Mouse (Mus musculus): ENCODE measurements around the gene Lonrf3. TPM values are rescaled to one million over a fixed set of nuclear protein-coding genes. Genes with fewer than 3 reads are reported as not detected.

Lonrf3 gene
- 0.89 and 1.4 TPM in 2 replicates for polyA plus RNA-seq (2021; fragmentation: Nextera tagmentation)
- long read RNA-seq, experiment 1, result 0 reads
- long read RNA-seq, experiment 2, transcript Lonrf3-201 (11 exons, 2,911 nt), result major isoform, 5 of 10 reads
- long read RNA-seq, experiment 2, partial matches to known transcripts, result 1 of 10 reads
- long read RNA-seq, experiment 2, other reads (novel, unspliced or antisense), result 4 of 10 reads

DNA sequence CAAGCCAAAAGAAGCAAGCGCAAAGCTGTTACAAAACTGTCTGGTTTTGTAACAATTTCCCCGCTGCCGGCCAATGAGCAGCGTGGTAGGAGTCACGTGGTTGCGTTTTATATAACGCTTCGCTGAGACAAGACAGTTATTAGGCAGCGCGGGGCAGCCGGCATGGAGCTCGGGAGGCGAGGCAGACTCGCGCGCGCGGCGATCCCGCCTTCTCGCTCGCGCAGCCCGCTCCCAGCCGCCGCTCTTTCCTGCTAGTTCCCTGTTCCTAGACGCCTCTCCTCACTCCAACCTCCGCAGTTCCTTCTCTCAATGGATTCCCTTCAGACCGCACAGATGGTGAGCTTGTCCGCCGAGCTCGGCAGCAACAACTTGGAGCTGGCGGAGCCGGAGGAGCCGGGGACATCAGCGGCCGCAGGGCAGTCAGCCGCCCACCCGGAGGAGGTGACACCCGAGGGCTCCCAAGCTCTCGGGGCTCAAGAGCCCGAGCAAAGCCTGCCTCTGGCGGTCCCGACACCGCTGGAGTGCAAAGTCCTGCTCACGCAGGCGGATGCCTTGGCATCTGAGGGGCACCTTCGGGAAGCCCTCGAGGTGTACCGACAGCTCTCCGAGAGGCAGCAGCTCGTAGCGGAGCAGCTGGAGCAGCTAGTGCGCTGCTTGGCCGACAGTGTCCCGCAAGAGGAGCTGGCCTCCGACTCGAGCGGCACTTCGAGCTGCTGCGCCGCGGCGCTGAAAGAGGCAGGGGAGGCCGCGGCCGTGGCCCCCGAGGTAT is at the start of gene Lonrf3:
TSS of gene Lonrf3 (plus strand) at position 83 of the 769 bp plus-strand sequence.

DNA sequence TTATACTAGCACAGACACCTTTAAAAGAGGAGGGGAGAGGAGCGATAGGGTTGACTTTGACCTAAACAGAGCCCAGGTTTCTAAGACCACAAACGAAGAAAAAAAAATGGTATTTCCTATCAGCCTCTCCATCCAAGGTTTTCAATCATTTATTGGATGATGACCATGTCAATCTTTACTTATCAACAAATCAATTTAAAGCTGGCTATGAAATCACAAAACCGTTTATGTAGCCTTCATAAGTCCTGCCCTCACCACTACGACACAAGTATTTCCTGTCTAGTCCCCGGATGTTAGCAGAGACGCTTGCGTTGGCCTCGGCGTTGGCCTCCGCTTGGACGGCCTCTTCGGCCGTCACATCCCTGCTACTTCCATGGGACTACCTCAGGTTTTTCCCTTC is 72.8 kb downstream of the Lonrf3 start, which contains the start of gene Gm6268:
TSS of gene Gm6268 (plus strand) at position 301 of the 400 bp plus-strand sequence.

Small RNA genes within 50 kb of the gene (microRNA-seq; reads per million reads assigned to microRNA genes)
- gene Gm44485, result not detected

Other genes starting within 250 kb of the Lonrf3 start
- gene Il13ra1, start 216.2 kb upstream of the Lonrf3 start, polyA plus RNA-seq (2021; fragmentation: Nextera tagmentation), result 3.8 and 4.2 TPM in 2 replicates
- 96.3 and 104 TPM in 2 replicates for gene Zcchc12, start 132.4 kb upstream of the Lonrf3 start, polyA plus RNA-seq (2021; fragmentation: Nextera tagmentation)
- not detected in 2 replicates for gene Gm6268, start 72.9 kb downstream of the Lonrf3 start, polyA plus RNA-seq (2021; fragmentation: Nextera tagmentation)
- 2.3 and 2.9 TPM in 2 replicates for gene Gm14569, start 163.5 kb downstream of the Lonrf3 start, polyA plus RNA-seq (2021; fragmentation: Nextera tagmentation)

All from layer of hippocampus, adult 6 months (tissue).